Mouse (Mus musculus) lung, postnatal 10 days (tissue): ENCODE data around the gene Acvr2a.

Experiments used
- DNase-seq: peaks from one replicate; pipeline ENCODE4 v3.0.0; 2021

Gene Acvr2a

DNA sequence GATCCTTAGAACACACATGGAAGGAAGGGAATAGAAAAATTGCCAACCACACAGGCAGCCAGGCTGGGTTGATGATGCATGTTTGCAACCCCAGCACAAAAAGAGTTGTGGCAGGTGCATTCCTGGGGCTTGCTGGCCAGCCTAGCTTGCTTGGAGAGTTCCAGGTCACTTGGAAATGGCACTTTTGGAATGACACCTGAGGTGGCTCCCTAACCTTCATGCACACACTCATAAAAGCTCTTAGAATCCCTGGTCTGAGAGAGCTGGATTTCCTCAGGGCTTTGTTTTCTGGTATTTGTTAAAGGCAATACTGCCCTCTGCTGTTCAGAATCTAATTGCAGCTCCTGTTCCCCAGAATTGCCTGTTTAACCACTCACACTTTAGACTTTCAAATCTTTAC is 72.0 kb downstream of the Acvr2a start:
- DNase-seq, result peak; percentile 80

DNA sequence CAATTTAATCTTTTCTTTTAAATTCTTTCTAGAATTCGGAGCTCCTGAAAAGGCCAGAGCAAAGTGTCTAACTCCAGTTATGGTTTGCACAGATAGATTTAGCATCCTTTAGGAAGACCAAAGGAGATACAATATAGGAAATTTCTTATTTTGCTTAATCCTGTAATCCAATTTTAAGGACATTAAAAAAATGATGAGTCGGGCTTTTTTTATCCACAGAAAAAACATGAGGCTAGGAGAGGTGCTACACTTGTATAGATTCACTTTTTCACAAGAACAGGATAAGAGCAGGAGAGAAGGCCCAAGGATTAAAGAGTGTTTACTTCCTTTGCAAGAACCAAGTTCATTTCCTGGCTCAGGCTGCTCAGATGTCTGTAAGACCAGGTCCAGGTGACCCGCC is 81.3 kb downstream of the Acvr2a start:
- DNase-seq, result no peak

DNA sequence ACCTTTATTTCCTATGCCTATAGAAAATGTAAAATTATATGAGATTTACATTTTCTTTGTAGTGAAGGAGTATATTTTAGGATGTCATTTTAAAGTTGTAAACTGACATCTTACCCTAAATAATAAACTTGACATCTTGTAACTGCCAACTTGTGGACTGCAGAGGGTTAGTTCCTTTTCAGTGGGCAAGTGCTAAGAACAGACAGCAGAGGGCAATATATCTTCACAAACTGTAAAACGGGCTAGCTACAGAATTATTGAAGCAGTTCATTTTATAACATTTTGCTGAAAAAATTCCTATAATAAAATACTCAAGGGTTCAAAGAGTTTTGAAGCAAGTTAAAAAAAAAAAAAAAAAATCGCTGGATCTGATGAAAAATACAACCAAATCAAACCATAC is 95.0 kb downstream of the Acvr2a start:
- peak; percentile 29 for DNase-seq

DNA sequence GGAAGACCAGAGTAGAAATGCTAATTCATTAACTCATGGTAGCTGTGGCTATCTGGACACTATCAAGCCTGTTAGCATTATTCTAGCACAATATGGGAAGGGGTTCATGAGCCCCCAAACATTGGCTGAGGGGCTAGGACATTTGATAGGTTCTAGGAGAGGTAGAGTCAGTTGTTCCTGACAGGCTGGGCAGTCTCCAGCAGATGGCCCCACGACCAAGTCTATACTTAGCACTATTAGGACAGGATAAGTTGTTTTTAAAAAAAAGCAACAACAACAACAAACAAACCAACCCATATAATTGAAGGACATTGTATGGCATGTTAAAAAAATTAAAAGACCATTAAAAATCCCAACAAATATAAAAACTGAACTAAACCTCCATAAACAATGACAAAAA is 100.3 kb downstream of the Acvr2a start:
- no peak for DNase-seq

DNA sequence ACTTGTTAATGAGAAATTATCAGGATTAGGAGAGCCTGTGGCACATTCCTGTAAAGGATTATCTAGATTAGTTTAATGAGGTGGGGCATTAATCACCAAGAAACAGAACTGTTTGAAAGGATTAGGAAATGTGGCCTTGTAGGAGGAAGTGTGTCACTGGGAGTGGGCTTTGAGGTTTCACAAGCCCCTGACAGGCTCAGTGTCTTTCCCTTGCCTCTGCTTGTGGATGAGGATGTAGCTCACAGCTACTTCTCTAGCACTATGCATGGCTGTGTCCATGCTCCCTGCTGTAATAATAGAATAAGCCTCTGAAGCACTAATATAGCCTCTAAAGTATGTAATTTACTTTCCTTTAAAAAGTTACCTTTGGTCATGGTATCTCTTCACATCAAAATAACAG is 101.9 kb downstream of the Acvr2a start:
- no peak for DNase-seq

DNA sequence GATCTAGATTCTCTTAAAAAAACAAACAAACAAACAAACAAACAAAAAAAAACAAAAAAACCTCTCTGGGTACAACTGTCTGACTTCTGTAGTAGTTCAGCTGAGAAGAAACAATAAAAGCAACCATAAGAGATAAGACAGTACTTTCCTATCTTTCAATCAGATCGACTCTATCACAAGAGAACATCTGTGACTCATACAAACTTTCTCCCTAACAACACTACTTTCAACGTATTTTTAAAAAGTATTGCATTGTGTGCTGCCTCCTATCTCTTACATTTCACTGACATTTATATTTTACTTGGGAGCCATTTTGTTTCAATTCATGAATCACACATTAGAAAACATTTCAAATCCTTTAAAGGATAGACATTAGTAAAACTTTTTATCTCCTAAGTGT is 121.1 kb downstream of the Acvr2a start:
- no peak for DNase-seq

DNA sequence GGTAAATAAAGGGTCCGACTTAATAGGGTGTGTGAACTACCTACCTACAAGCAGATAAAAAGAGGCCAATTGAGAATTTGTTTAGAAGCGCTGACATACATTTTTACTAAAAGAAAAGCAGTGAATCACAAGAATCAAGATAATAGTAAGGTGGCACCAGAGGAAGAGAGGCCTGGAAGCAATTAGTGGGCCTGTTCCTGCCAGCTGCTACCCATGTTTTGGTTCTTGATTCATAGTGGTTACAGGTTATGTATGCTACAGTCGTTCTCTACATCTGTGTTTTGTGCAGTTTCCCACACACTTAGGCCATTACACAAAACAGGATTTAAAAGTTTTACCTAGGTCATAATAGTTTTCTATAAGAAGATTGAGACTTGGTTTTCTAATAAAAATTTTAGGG is 133.9 kb downstream of the Acvr2a start:
- no peak for DNase-seq

DNA sequence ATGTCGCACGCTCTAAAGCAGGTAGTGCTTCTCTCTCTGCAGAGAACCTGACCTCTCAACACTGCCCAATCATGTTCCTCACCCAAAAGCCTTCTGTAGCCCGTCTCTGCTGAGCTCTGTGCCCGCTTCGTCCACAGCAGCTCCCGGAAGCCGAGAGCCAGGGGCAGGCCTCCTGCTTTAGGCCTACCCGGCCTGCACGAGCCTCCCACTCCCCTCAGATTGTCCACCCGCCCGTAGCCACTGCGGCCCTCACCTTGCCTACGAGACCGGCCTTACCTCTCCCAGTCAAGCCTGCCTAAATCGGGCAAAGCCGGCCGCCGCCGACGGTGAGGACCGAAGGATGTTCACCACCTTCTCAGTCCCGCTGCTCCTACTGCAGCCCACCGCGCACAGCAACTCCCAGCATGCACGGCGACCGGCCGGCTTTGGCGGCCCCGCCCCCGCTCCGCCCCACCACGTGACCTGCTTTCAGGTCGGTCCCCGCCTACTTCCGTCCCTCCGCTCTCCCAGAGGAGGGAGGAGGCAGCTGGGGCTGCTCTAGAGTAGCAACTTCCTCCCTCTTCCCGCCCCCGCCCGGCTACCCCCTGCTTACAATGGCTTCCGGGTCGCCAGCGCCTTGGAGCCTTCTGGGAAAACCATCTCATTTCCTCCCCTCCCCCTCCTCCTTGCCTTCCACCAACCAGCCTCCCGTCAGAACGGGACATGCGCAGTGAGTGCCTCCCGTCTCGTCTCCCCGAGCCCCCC is 135.1 kb downstream of the Acvr2a start, which contains the start of gene Mbd5:
Gene Mbd5 (plus strand): TSS at position 668 of the 744 bp plus-strand sequence.
- DNase-seq, result peak; percentile 100

DNA sequence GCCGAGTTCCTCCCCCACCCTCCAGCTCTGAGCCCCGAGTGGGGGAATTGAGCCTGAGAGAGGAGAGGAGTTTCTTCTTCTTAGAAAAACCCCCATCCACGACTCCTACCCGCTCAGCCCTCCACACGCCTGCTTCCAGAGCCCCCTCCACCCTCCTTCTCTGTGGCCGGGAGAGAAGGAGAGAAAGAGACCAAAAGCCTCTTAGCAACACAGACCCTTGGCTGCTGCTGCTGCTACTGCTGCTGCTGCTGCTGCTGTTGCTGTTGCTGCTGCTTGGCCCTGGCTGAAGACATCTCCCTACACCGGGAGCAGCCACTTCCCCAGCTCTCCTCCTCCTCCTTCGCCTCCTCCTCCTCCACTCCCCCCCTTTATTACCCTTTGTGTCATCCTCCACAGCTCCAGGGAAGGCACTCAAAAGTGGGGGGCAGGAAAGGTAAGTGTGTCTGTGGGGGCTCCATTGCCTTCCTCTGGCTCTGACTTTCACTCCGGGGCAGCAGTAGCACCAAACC is 135.9 kb downstream of the Acvr2a start:
- DNase-seq, result peak; percentile 58

DNA sequence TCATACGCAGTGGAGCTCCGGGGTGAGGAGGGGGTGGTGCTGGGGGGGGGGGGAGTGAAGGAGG is 136.2 kb downstream of the Acvr2a start, which contains the start of gene Orc4:
Gene Orc4 (minus strand): TSS at position 26 of the 64 bp plus-strand sequence.
- DNase-seq, result no peak

DNA sequence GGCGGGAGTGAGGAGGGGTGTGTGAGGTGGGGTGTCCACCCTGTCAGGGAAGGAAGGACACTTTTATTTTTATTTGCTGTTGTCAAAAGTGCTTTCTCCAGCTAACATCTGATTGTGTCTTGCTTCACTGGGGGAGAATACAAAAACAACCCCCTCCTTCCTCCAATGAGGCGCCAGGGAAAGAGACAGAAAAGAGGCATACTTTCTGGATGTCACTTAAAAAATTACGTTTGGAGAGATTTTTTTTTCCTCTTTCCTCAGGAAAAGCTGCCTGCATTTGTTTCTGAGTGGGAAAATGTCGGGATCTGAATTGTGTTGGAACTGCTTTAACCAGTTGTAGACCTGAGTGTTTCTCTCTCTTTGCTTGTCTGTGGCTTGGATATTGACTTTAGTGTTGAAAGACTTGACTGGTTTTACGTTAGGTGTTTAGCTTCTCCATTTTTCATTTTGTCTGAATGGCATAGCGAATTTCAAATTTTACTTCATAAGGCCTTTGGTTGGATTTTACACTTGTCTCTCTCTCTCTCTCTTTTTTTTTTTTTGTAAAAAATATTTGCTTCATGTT is 136.5 kb downstream of the Acvr2a start:
- peak; percentile 14 for DNase-seq
